Mouse (Mus musculus) thymus, postnatal 0 days (tissue): ENCODE data around the gene Emc8. TPM values are rescaled to one million over a fixed set of nuclear protein-coding genes. Genes with fewer than 3 reads are reported as not detected.

Experiments
- DNase-seq: peaks from one replicate; pipeline ENCODE4 v3.0.0-alpha.2; 2015; ENCODE audit warnings: low spot score
- polyA plus RNA-seq: library from polyadenylated mRNA; unstranded; fragments of >200 nt; fragmentation: Nextera tagmentation; extraction: Ambion mirVana; gene quantifications from 2 replicates; pipeline ENCODE4 v1.2.1, GENCODE M21; 2015

Emc8 gene
- polyA plus RNA-seq: 259 and 294 TPM in 2 replicates

DNA sequence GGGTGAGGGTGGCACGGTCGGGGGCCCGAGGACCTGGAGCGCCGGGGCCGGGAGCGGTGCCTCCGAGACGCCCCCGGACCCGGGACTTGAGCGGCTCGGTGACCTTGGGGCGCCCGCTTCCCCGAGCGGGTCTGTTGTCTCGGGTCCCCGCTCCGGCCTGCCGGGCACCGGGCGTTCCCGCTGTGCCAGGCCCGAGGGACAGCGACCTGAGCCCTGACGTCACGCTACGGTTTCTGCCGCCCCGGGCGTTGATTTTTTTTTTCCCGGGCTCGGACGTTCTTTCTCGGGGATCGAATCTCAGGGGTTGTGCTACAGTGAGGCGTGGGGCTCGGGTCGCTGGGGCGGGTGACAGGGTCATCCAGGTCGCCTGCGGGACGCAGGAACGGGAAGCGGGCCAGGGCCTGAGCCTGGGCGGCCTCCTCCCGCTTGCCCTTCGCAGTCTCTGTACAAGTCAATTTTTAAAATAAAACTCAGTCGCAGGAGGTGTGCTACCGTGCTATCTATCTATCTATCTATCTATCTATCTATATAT is at the start of gene Emc8:
Emc8 (minus strand) TSS at position 200 of the 532 bp plus-strand sequence.
- DNase-seq: no peak

GRCm38 (mm10) chr8:120715996-120716680 is 47.8 kb upstream of the Emc8 start:
- DNase-seq: no peak

GRCm38 (mm10) chr8:120715200-120715599 is 46.8 kb upstream of the Emc8 start:
- DNase-seq: no peak

GRCm38 (mm10) chr8:120709176-120709575 is 40.8 kb upstream of the Emc8 start:
- no peak for DNase-seq

- DNase-seq: no peak
Observed at GRCm38 (mm10) chr8:120706193-120706592, 37.8 kb upstream of the Emc8 start.

GRCm38 (mm10) chr8:120705163-120705562 is 36.8 kb upstream of the Emc8 start:
- no peak for DNase-seq

DNA sequence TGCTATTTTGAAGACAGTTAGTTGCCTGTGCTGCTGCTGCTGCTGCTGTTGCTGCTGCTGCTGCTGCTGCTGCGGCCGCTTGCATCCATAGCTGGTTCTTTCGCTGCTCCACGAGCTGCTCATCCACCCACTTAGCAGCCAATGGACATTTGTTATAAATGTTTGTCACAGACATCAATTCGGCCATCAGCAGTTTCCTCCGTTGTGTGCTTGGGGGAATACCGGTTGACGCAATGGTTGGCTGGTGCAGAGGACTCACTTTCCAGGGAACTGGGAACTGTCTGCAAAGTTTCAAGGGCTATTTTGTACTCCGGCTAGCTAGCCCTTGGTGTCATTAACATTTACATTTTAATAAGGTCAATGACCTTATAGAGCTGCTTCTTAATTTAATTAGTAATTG is 35.8 kb upstream of the Emc8 start:
- DNase-seq: no peak

GRCm38 (mm10) chr8:120701758-120702465 is 33.5 kb upstream of the Emc8 start:
- peak; percentile 69 for DNase-seq

GRCm38 (mm10) chr8:120700053-120700452 is 31.7 kb upstream of the Emc8 start:
- no peak for DNase-seq

DNA sequence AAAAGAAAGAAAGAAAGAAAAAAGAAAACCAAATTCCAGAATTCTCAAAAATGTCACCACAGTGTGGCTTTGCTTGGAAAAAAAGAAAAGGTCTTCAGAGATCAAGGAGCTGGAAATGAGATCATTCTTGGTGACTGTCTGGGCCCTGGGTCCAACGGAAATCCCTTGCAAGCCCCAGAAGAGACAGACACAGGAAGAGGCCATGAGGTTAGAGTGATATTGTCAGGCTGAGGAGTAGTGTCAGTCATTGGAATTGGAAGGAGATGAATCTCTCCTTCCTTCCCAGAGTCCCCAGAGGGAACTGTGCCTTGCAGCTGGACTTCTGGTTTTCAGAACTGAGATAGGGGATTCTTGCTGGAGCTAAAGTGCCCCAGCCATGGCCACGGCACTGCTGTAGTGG is 31.2 kb upstream of the Emc8 start:
- DNase-seq: no peak

DNA sequence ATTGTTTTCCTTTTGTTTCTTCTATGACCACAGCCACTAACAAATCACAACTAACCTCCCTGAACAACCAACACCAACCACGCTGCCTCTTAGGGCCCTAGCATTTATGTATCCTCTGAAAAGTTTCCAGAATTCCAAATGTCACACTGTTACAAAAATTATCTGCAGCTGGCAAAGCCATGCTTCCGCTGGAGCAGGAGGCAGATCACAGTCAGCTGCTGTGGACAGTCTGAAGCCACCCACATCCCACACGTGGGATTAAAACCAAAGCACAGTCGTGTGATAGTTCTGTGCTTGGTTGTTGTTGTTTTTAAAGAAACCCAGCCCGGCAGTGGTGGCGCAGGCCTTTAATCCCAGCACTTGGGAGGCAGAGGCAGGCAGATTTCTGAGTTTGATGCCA is 30.7 kb upstream of the Emc8 start:
- DNase-seq: no peak

GRCm38 (mm10) chr8:120698426-120698825 is 30.1 kb upstream of the Emc8 start:
- no peak for DNase-seq

GRCm38 (mm10) chr8:120697979-120698272 is 29.6 kb upstream of the Emc8 start:
- DNase-seq: no peak

- DNase-seq: peak; percentile 48
Observed at GRCm38 (mm10) chr8:120697154-120697978, 29.0 kb upstream of the Emc8 start.

- peak; percentile 84 for DNase-seq
Observed at GRCm38 (mm10) chr8:120696401-120697153, 28.2 kb upstream of the Emc8 start.

DNA sequence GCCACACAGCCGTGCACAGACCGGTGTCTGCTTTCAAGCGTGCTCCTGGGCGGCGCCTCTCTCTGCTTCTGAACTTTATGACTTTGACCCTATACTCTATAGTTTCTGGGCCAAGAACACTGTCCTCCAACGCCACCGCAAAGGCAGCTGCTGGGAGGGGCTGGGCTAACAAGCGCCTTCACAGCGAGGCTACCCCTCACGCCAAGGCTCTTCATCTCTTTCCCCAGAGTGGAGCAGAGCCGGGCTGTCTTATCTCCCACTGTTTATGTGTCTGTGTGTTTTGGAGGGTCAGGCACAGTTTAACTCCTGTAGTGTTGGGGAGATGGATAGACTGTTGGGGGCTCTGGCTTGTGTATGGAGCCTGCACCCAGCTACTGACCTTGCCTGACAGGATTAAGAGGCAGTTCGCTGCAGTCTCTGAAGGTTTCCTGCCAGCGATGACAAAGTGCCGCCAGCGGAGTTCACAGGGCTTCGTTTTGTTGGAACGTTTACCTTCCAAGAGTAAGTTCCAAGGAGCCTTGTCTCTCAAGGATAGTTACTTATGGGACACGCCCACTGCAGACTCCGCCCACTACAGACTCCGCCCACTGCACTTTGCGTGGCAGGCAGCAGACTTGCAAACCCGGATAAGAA is 25.6 kb upstream of the Emc8 start:
- DNase-seq: peak; percentile 38

DNA sequence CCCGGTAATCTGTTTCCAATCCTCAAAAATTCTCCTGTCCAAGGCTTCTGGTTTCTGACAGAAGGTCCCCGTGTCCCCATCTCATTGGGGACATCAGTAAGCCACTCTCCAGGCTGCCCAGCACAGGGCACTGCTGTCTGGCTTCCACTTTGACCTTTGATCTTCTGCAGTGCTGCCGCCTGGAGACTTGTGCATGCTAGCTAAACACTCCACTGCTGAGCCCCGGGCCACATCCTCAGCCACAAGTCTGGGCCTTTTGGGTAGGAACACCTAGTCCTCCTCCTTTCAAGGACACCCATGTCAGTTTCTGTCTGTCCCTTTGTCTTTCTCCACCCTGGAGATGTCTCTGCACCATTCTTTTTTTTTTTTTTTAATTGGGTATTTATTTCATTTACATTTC is 24.6 kb upstream of the Emc8 start:
- DNase-seq: no peak

- no peak for DNase-seq
Observed at GRCm38 (mm10) chr8:120688511-120688910, 20.1 kb upstream of the Emc8 start.

DNA sequence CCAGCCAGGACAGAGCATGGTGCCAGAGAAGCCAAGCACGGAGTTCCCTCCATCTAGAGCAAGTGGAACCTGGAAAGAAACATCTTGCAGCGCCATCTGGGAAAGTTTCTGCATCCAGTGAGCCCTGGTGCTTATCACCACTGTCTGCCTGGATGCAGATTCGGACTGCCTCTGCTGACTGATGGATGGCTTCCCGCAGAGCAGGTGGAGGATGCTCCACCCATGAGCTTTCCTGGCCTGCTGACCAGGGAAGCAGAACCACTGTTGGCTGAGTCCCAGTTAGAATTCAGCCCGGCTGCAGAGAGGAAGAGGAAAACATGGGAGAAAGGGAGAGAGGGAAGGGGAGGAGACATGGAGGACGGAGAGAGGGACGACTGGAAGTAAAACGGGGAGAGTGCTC is 19.4 kb upstream of the Emc8 start:
- no peak for DNase-seq

DNA sequence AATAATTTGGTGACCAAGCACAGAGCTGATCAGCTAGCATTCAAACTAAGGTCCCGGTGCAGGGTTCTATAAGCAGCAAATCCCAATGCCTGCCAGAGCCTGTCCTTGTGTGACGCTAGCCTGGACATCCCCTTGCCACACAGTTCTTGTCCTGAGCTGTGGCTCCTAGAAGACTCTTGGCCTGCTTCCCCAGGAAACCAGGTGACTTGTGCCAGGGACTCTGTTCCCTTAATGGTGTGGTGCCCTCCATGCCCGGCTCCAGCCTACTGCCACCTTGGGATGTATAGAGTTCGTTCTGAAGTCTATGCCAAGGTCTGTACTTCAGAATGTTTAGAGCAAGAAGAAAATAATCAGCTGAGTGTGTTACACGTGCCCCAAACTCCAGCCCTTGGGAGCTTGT is 18.2 kb upstream of the Emc8 start:
- DNase-seq: no peak

GRCm38 (mm10) chr8:120686051-120686450 is 17.7 kb upstream of the Emc8 start:
- no peak for DNase-seq
